Mouse (Mus musculus) intestine, embryonic 15.5 days (tissue): ENCODE measurements around the gene Cldn4. TPM values are rescaled to one million over a fixed set of nuclear protein-coding genes. Genes with fewer than 3 reads are reported as not detected.

Experiments used
- ATAC-seq: fragments of 200-750 bp; cut with Nextera tagmentation; 2 replicates; pipeline ENCODE4 v1.8.0; 2017; ENCODE audit warnings: moderate TSS enrichment, moderate library complexity
- H3K27ac ChIP-seq: fragments of 300-500 bp; sonication (generic); 2 replicates; pipeline ENCODE4 v1.5.1; 2015; ENCODE audit warnings: mild to moderate bottlenecking, inconsistent platforms
- H3K27me3 ChIP-seq: fragments of 300-500 bp; sonication (generic); replicated peaks from 2 replicates; pipeline ENCODE4 v1.6.1; 2015; ENCODE audit warnings: inconsistent platforms
- H3K36me3 ChIP-seq: fragments of 300-500 bp; sonication (generic); 2 replicates; pipeline ENCODE4 v1.6.1; 2015; ENCODE audit warnings: inconsistent platforms
- H3K4me1 ChIP-seq: fragments of 300-500 bp; sonication (generic); replicated peaks from 2 replicates; pipeline ENCODE4 v1.6.1; 2015; ENCODE audit warnings: inconsistent platforms
- H3K4me2 ChIP-seq: fragments of 300-500 bp; sonication (generic); replicated peaks from 2 replicates; pipeline ENCODE4 v1.6.1; 2015; ENCODE audit warnings: mild to moderate bottlenecking, inconsistent platforms
- H3K4me3 ChIP-seq: fragments of 300-500 bp; sonication (generic); replicated peaks from 2 replicates; pipeline ENCODE4 v1.5.1; 2015; ENCODE audit warnings: inconsistent platforms
- H3K9ac ChIP-seq: fragments of 300-500 bp; sonication (generic); 2 replicates; pipeline ENCODE4 v1.6.1; 2015; ENCODE audit warnings: inconsistent platforms
- H3K9me3 ChIP-seq: fragments of 300-500 bp; sonication (generic); 2 replicates; pipeline ENCODE4 v1.6.1; 2016; ENCODE audit warnings: inconsistent platforms
- WGBS: fragments of 180-500 bp; shearing (Covaris S2); methylation state at CpG from one replicate; pipeline ENCODE4 v1.1.7; 2015; 5-methylcytosine and 5-hydroxymethylcytosine counted together
- polyA plus RNA-seq: library from polyadenylated mRNA; unstranded; fragments of >200 nt; fragmentation: Nextera tagmentation; extraction: Ambion mirVana; gene quantifications from 2 replicates; pipeline ENCODE4 v1.2.1, GENCODE M21; 2015

The Cldn4 gene
- polyA plus RNA-seq, 1 experiment from 2014 or later, result 45.6 TPM

GRCm38 (mm10) chr5:134960430-134960829 is 13.7 kb upstream of the Cldn4 start:
- Histone ChIP-seq H3K27ac (no peak overlapping the region), H3K27me3 (no peaks in the 10 kb centered on the region), H3K4me1 (peaks cover 6% of the 10 kb centered on the region; the same call in 1 of the 2 replicates), H3K9ac (no peak overlapping the region), H3K36me3 (no peaks in the 10 kb centered on the region), H3K4me3 (no peak overlapping the region), H3K9me3 (no peaks in the 10 kb centered on the region), H3K4me2 (no peak overlapping the region)
- no peak for ATAC-seq
- 80% methylated on average over 2 of the region's 2 CpGs for WGBS

GRCm38 (mm10) chr5:134959114-134959513 is 12.4 kb upstream of the Cldn4 start:
- no peak overlapping the region for H3K4me3 ChIP-seq
- peaks cover 6% of the 10 kb centered on the region; the same call in 1 of the 2 replicates for H3K4me1 ChIP-seq
- H3K9me3 ChIP-seq, result no peaks in the 10 kb centered on the region
- H3K27me3 ChIP-seq, result no peaks in the 10 kb centered on the region
- no peaks in the 10 kb centered on the region for H3K36me3 ChIP-seq
- H3K27ac ChIP-seq, result peak overlapping the region; percentile 56
- 57% methylated on average over 7 of the region's 7 CpGs for WGBS
- ATAC-seq, result peak; percentile 91
- H3K9ac ChIP-seq, result no peak overlapping the region
- no peak overlapping the region for H3K4me2 ChIP-seq

- no peaks in the 10 kb centered on the region for H3K9me3 ChIP-seq
- 67% methylated on average over 5 of the region's 5 CpGs for WGBS
- H3K9ac ChIP-seq, result no peak overlapping the region
- no peak for ATAC-seq
- no peak overlapping the region for H3K4me2 ChIP-seq
- no peaks in the 10 kb centered on the region for H3K36me3 ChIP-seq
- H3K4me3 ChIP-seq, result no peak overlapping the region
- H3K4me1 ChIP-seq, result peaks cover 11% of the 10 kb centered on the region
- H3K27me3 ChIP-seq, result no peaks in the 10 kb centered on the region
- no peak overlapping the region for H3K27ac ChIP-seq
Measured at GRCm38 (mm10) chr5:134955491-134955890, 8.8 kb upstream of the Cldn4 start.

- Histone ChIP-seq H3K9ac (peak overlapping the region; percentile 48; the same call in 1 of the 2 replicates), H3K4me3 (peak overlapping the region; percentile 18), H3K4me2 (peak overlapping the region; percentile 60), H3K9me3 (no peaks in the 10 kb centered on the region), H3K27ac (peak overlapping the region; percentile 86), H3K4me1 (peaks cover 24% of the 10 kb centered on the region), H3K36me3 (no peaks in the 10 kb centered on the region), H3K27me3 (0 out of 2 replicates have a peak, but pooled peaks cover 6% of the 10 kb centered on the region)
- WGBS, result 6% methylated on average over 19 of the region's 19 CpGs
- peak; percentile 57 for ATAC-seq
Measured at GRCm38 (mm10) chr5:134951053-134951884, 4.5 kb upstream of the Cldn4 start.

- Histone ChIP-seq H3K4me2 (peak overlapping the region; percentile 46), H3K4me3 (no peak overlapping the region), H3K27ac (peak overlapping the region; percentile 88), H3K36me3 (no peaks in the 10 kb centered on the region), H3K27me3 (0 out of 2 replicates have a peak, but pooled peaks cover 7% of the 10 kb centered on the region), H3K9ac (peak overlapping the region; percentile 18), H3K9me3 (no peaks in the 10 kb centered on the region), H3K4me1 (peaks cover 24% of the 10 kb centered on the region)
- 55% methylated on average over 4 of the region's 4 CpGs for WGBS
- ATAC-seq, result no peak
Measured at GRCm38 (mm10) chr5:134948085-134948439, 1.3 kb upstream of the Cldn4 start.

GRCm38 (mm10) chr5:134947420-134948084 is 818 bp upstream of the Cldn4 start:
- Histone ChIP-seq H3K4me3 (no peak overlapping the region), H3K9me3 (no peaks in the 10 kb centered on the region), H3K36me3 (no peaks in the 10 kb centered on the region), H3K27ac (peak overlapping the region; percentile 88), H3K4me1 (peaks cover 24% of the 10 kb centered on the region), H3K9ac (peak overlapping the region; percentile 18; the same call in 1 of the 2 replicates), H3K4me2 (peak overlapping the region; percentile 46), H3K27me3 (0 out of 2 replicates have a peak, but pooled peaks cover 7% of the 10 kb centered on the region)
- peak; percentile 15; the same call in 1 of the 2 replicates for ATAC-seq
- 23% methylated on average over 5 of the region's 5 CpGs for WGBS

GRCm38 (mm10) chr5:134946063-134946856 is 474 bp downstream of the Cldn4 start:
- peak overlapping the region; percentile 45 for H3K4me3 ChIP-seq
- ATAC-seq, result peak; percentile 36
- H3K36me3 ChIP-seq, result no peaks in the 10 kb centered on the region
- 0 out of 2 replicates have a peak, but pooled peaks cover 7% of the 10 kb centered on the region for H3K27me3 ChIP-seq
- peaks cover 21% of the 10 kb centered on the region for H3K4me1 ChIP-seq
- H3K4me2 ChIP-seq, result peak overlapping the region; percentile 46
- peak overlapping the region; percentile 52 for H3K9ac ChIP-seq
- no peaks in the 10 kb centered on the region for H3K9me3 ChIP-seq
- 20% methylated on average over 43 of the region's 43 CpGs for WGBS
- peak overlapping the region; percentile 88 for H3K27ac ChIP-seq

GRCm38 (mm10) chr5:134945266-134945959 is 1.3 kb downstream of the Cldn4 start:
- H3K36me3 ChIP-seq, result no peaks in the 10 kb centered on the region; the same call in 1 of the 2 replicates
- ATAC-seq, result no peak
- peaks cover 15% of the 10 kb centered on the region for H3K4me1 ChIP-seq

GRCm38 (mm10) chr5:134944179-134944578 is 2.6 kb downstream of the Cldn4 start:
- ATAC-seq, result no peak
- no peaks in the 10 kb centered on the region for H3K9me3 ChIP-seq
- H3K4me2 ChIP-seq, result peak overlapping the region; percentile 46; the same call in 1 of the 2 replicates
- H3K27ac ChIP-seq, result peak overlapping the region; percentile 54; the same call in 1 of the 2 replicates
- H3K4me1 ChIP-seq, result peaks cover 15% of the 10 kb centered on the region
- H3K9ac ChIP-seq, result no peak overlapping the region
- no peaks in the 10 kb centered on the region; the same call in 1 of the 2 replicates for H3K36me3 ChIP-seq
- WGBS, result 64% methylated on average over 5 of the region's 5 CpGs
- H3K27me3 ChIP-seq, result 0 out of 2 replicates have a peak, but pooled peaks cover 7% of the 10 kb centered on the region
- peak overlapping the region; percentile 18 for H3K4me3 ChIP-seq

More at GRCm38 (mm10) chr5:134945266-134945959, 1.3 kb downstream of the Cldn4 start:
- Histone ChIP-seq H3K27me3 (0 out of 2 replicates have a peak, but pooled peaks cover 7% of the 10 kb centered on the region), H3K27ac (peak overlapping the region; percentile 88), H3K4me2 (peak overlapping the region; percentile 46), H3K9ac (peak overlapping the region; percentile 52), H3K9me3 (no peaks in the 10 kb centered on the region), H3K4me3 (peak overlapping the region; percentile 45)
- 33% methylated on average over 18 of the region's 19 CpGs for WGBS

- Histone ChIP-seq H3K4me3 (no peak overlapping the region), H3K27ac (no peak overlapping the region), H3K36me3 (no peaks in the 10 kb centered on the region; the same call in 1 of the 2 replicates), H3K27me3 (0 out of 2 replicates have a peak, but pooled peaks cover 7% of the 10 kb centered on the region), H3K9me3 (no peaks in the 10 kb centered on the region), H3K4me2 (no peak overlapping the region), H3K9ac (no peak overlapping the region), H3K4me1 (peaks cover 11% of the 10 kb centered on the region)
- ATAC-seq, result no peak
- 79% methylated on average over 2 of the region's 2 CpGs for WGBS
Measured at GRCm38 (mm10) chr5:134942740-134943139, 4.0 kb downstream of the Cldn4 start.
